Mouse (Mus musculus): ENCODE data around the gene Cpped1. TPM values are rescaled to one million over a fixed set of nuclear protein-coding genes. Genes with fewer than 3 reads are reported as not detected.

The Cpped1 gene
- polyA plus RNA-seq (2021; fragmentation: Nextera tagmentation), result 21.7 and 24.1 TPM in 2 replicates
- long read RNA-seq, experiment 1, transcript Cpped1-202 (4 exons, 2,663 nt), result major isoform, 27 of 37 reads
- long read RNA-seq, experiment 1, partial matches to known transcripts, result 4 of 37 reads
- long read RNA-seq, experiment 1, other reads (novel, unspliced or antisense), result 6 of 37 reads
- long read RNA-seq, experiment 2, transcript Cpped1-202 (4 exons, 2,663 nt), result major isoform, 101 of 124 reads
- long read RNA-seq, experiment 2, partial matches to known transcripts, result 1 of 124 reads
- long read RNA-seq, experiment 2, other reads (novel, unspliced or antisense), result 20 of 124 reads

DNA sequence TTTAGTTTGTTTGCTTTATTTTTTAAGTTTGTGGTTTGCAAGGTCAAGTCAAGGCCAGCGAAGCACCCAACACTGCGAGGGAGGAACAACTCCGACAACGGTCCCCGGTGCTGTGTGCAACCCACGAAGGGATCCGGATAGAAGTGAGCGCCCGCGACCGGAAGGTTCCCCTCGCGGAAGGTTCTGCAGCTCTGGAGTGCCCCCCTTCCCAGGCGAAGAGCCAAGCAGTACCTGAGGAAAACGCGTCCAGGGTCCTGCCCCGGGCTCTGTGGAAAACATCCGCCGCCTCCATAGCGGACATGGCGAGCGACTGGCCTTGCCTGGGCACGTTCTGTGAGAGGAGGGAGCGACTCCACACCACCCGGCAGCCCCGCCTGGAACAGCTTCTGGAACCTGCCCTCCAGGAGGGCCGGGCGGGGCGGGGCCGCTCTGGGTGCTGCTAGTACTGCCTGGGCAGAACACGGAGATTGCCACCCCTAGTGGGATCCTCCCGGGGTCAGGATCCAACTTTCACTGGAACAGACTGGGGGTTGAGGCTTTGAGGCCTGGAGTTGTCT lies at the start of gene Cpped1:
Cpped1 (minus strand) TSS at position 411 of the 557 bp plus-strand sequence.

Other genes starting within 250 kb of the Cpped1 start
- 14.9 and 22.6 TPM in 2 replicates for gene Shisa9, start 74.7 kb upstream of the Cpped1 start, polyA plus RNA-seq (2021; fragmentation: Nextera tagmentation)

All from layer of hippocampus, adult 6 months (tissue).